Mouse (Mus musculus): ENCODE data around the gene Art5. TPM values are rescaled to one million over a fixed set of nuclear protein-coding genes. Genes with fewer than 3 reads are reported as not detected.
A peak's percentile ranks its signal among the peaks of the same experiment; 100 is the strongest.

Gene Art5
- polyA plus RNA-seq, 1 experiment from 2014 or later, result 1.3 TPM

- ATAC-seq (ENCODE audit: low read depth), result peak; percentile 80
- Histone ChIP-seq H3K4me1 (replicated peaks; ENCODE audit: control insufficient read depth, insufficient read depth, low read length) (peaks cover 17% of the 10 kb centered on the region), H3K9ac (ENCODE audit: low read length) (peak overlapping the region; percentile 58), H3K4me3 (ENCODE audit: low read length) (peak overlapping the region; percentile 40), H3K36me3 (ENCODE audit: control insufficient read depth, insufficient read depth, low read length) (no peaks in the 10 kb centered on the region), H3K9me3 (ENCODE audit: control insufficient read depth, low read length) (no peaks in the 10 kb centered on the region), H3K27ac (ENCODE audit: low read length) (no peak overlapping the region), H3K4me2 (ENCODE audit: low read depth, low read length) (peak overlapping the region; percentile 57), H3K27me3 (ENCODE audit: control insufficient read depth, insufficient read depth, low read depth, low read length) (no peaks in the 10 kb centered on the region)
- WGBS, result 4% methylated on average over 30 of the region's 30 CpGs
These were observed 9.3 kb downstream of the Art5 start for GRCm38 (mm10) chr7:102099760-102100661.

GRCm38 (mm10) chr7:102087336-102087735 lies 22.0 kb downstream of the Art5 start:
- peaks cover 9% of the 10 kb centered on the region for H3K36me3 ChIP-seq (ENCODE audit: control insufficient read depth, insufficient read depth, low read length)
- 82% methylated on average over 4 of the region's 4 CpGs for WGBS
- H3K9me3 ChIP-seq (ENCODE audit: control insufficient read depth, low read length), result no peaks in the 10 kb centered on the region
- no peak overlapping the region for H3K27ac ChIP-seq (ENCODE audit: low read length)
- no peak overlapping the region for H3K4me3 ChIP-seq (ENCODE audit: low read length)
- no peak overlapping the region for H3K9ac ChIP-seq (ENCODE audit: low read length)
- ATAC-seq (ENCODE audit: low read depth), result no peak
- no peaks in the 10 kb centered on the region for H3K4me1 ChIP-seq (replicated peaks; ENCODE audit: control insufficient read depth, insufficient read depth, low read length)
- no peak overlapping the region for H3K4me2 ChIP-seq (ENCODE audit: low read depth, low read length)
- H3K27me3 ChIP-seq (ENCODE audit: control insufficient read depth, insufficient read depth, low read depth, low read length), result no peaks in the 10 kb centered on the region

- no peak overlapping the region for H3K4me2 ChIP-seq (ENCODE audit: low read depth, low read length)
- no peak overlapping the region for H3K9ac ChIP-seq (ENCODE audit: low read length)
- no peak for ATAC-seq (ENCODE audit: low read depth)
- peaks cover 20% of the 10 kb centered on the region for H3K36me3 ChIP-seq (ENCODE audit: control insufficient read depth, insufficient read depth, low read length)
- no peak overlapping the region for H3K27ac ChIP-seq (ENCODE audit: low read length)
- WGBS, result 82% methylated on average over 26 of the region's 26 CpGs
- no peak overlapping the region for H3K4me3 ChIP-seq (ENCODE audit: low read length)
- H3K4me1 ChIP-seq (replicated peaks; ENCODE audit: control insufficient read depth, insufficient read depth, low read length), result no peaks in the 10 kb centered on the region
- no peaks in the 10 kb centered on the region for H3K9me3 ChIP-seq (ENCODE audit: control insufficient read depth, low read length)
- H3K27me3 ChIP-seq (ENCODE audit: control insufficient read depth, insufficient read depth, low read depth, low read length), result no peaks in the 10 kb centered on the region
These were observed 25.1 kb downstream of the Art5 start for GRCm38 (mm10) chr7:102084041-102084696.

- H3K27ac ChIP-seq (ENCODE audit: low read length), result no peak within 1 kb of the TSS
- no peaks in the 10 kb centered on the region for H3K9me3 ChIP-seq (ENCODE audit: control insufficient read depth, low read length)
- H3K4me2 ChIP-seq (ENCODE audit: low read depth, low read length), result no peak within 1 kb of the TSS
- H3K4me3 ChIP-seq (ENCODE audit: low read length), result no peak within 1 kb of the TSS
- 87% methylated on average over 5 of the region's 5 CpGs for WGBS
- no peaks in the 10 kb centered on the region for H3K4me1 ChIP-seq (replicated peaks; ENCODE audit: control insufficient read depth, insufficient read depth, low read length)
- no peaks in the 10 kb centered on the region for H3K27me3 ChIP-seq (ENCODE audit: control insufficient read depth, insufficient read depth, low read depth, low read length)
- H3K36me3 ChIP-seq (ENCODE audit: control insufficient read depth, insufficient read depth, low read length), result peaks cover 27% of the 10 kb centered on the region
- H3K9ac ChIP-seq (ENCODE audit: low read length), result no peak within 1 kb of the TSS
- no peak for ATAC-seq (ENCODE audit: low read depth)
These were observed 26.5 kb downstream of the Art5 start, which contains the start of gene Trpc2 for GRCm38 (mm10) chr7:102082816-102083215. Gene Trpc2 (plus strand): TSS chr7:102083116.

- H3K9me3 ChIP-seq (ENCODE audit: control insufficient read depth, low read length), result no peaks in the 10 kb centered on the region
- H3K27ac ChIP-seq (ENCODE audit: low read length), result no peak overlapping the region
- H3K4me1 ChIP-seq (replicated peaks; ENCODE audit: control insufficient read depth, insufficient read depth, low read length), result no peaks in the 10 kb centered on the region
- H3K27me3 ChIP-seq (ENCODE audit: control insufficient read depth, insufficient read depth, low read depth, low read length), result no peaks in the 10 kb centered on the region
- no peak overlapping the region for H3K4me3 ChIP-seq (ENCODE audit: low read length)
- peaks cover 32% of the 10 kb centered on the region for H3K36me3 ChIP-seq (ENCODE audit: control insufficient read depth, insufficient read depth, low read length)
- H3K4me2 ChIP-seq (ENCODE audit: low read depth, low read length), result no peak overlapping the region
- H3K9ac ChIP-seq (ENCODE audit: low read length), result no peak overlapping the region
- ATAC-seq (ENCODE audit: low read depth), result no peak
- WGBS, result 93% methylated on average over 5 of the region's 5 CpGs
These were observed 27.5 kb downstream of the Art5 start for GRCm38 (mm10) chr7:102081784-102082183.

- Histone ChIP-seq H3K9me3 (ENCODE audit: control insufficient read depth, low read length) (no peaks in the 10 kb centered on the region), H3K9ac (ENCODE audit: low read length) (no peak overlapping the region), H3K27ac (ENCODE audit: low read length) (no peak overlapping the region), H3K27me3 (ENCODE audit: control insufficient read depth, insufficient read depth, low read depth, low read length) (no peaks in the 10 kb centered on the region), H3K36me3 (ENCODE audit: control insufficient read depth, insufficient read depth, low read length) (peaks cover 40% of the 10 kb centered on the region), H3K4me2 (ENCODE audit: low read depth, low read length) (no peak overlapping the region), H3K4me1 (replicated peaks; ENCODE audit: control insufficient read depth, insufficient read depth, low read length) (no peaks in the 10 kb centered on the region), H3K4me3 (ENCODE audit: low read length) (no peak overlapping the region)
- WGBS, result 76% methylated on average over 8 of the region's 8 CpGs
- no peak for ATAC-seq (ENCODE audit: low read depth)
These were observed 29.0 kb downstream of the Art5 start for GRCm38 (mm10) chr7:102080311-102080710.

- no peak for ATAC-seq (ENCODE audit: low read depth)
- 73% methylated on average over 7 of the region's 7 CpGs for WGBS
These were observed 30.8 kb downstream of the Art5 start for GRCm38 (mm10) chr7:102078517-102078916.

GRCm38 (mm10) chr7:102076714-102077296 lies 32.5 kb downstream of the Art5 start:
- no peaks in the 10 kb centered on the region for H3K4me1 ChIP-seq (replicated peaks; ENCODE audit: control insufficient read depth, insufficient read depth, low read length)
- no peak overlapping the region for H3K4me2 ChIP-seq (ENCODE audit: low read depth, low read length)
- peaks cover 39% of the 10 kb centered on the region for H3K36me3 ChIP-seq (ENCODE audit: control insufficient read depth, insufficient read depth, low read length)
- H3K27ac ChIP-seq (ENCODE audit: low read length), result no peak overlapping the region
- no peak overlapping the region for H3K9ac ChIP-seq (ENCODE audit: low read length)
- 81% methylated on average over 7 of the region's 7 CpGs for WGBS
- H3K4me3 ChIP-seq (ENCODE audit: low read length), result no peak overlapping the region
- H3K27me3 ChIP-seq (ENCODE audit: control insufficient read depth, insufficient read depth, low read depth, low read length), result no peaks in the 10 kb centered on the region
- H3K9me3 ChIP-seq (ENCODE audit: control insufficient read depth, low read length), result no peaks in the 10 kb centered on the region
- ATAC-seq (ENCODE audit: low read depth), result no peak

More at GRCm38 (mm10) chr7:102078517-102078916, 30.8 kb downstream of the Art5 start:
- Histone ChIP-seq H3K36me3 (ENCODE audit: control insufficient read depth, insufficient read depth, low read length) (peaks cover 42% of the 10 kb centered on the region), H3K4me1 (replicated peaks; ENCODE audit: control insufficient read depth, insufficient read depth, low read length) (no peaks in the 10 kb centered on the region), H3K27me3 (ENCODE audit: control insufficient read depth, insufficient read depth, low read depth, low read length) (no peaks in the 10 kb centered on the region), H3K4me3 (ENCODE audit: low read length) (no peak overlapping the region), H3K9me3 (ENCODE audit: control insufficient read depth, low read length) (no peaks in the 10 kb centered on the region), H3K9ac (ENCODE audit: low read length) (no peak overlapping the region), H3K27ac (ENCODE audit: low read length) (no peak overlapping the region), H3K4me2 (ENCODE audit: low read depth, low read length) (no peak overlapping the region)

- Histone ChIP-seq H3K4me2 (ENCODE audit: low read depth, low read length) (peak overlapping the region; percentile 58), H3K4me3 (ENCODE audit: low read length) (peak overlapping the region; percentile 78), H3K9ac (ENCODE audit: low read length) (peak overlapping the region; percentile 77), H3K27ac (ENCODE audit: low read length) (no peak overlapping the region; the same call in 1 of the 2 replicates), H3K27me3 (ENCODE audit: control insufficient read depth, insufficient read depth, low read depth, low read length) (no peaks in the 10 kb centered on the region), H3K9me3 (ENCODE audit: control insufficient read depth, low read length) (no peaks in the 10 kb centered on the region), H3K36me3 (ENCODE audit: control insufficient read depth, insufficient read depth, low read length) (peaks cover 5% of the 10 kb centered on the region; the same call in 1 of the 2 replicates), H3K4me1 (replicated peaks; ENCODE audit: control insufficient read depth, insufficient read depth, low read length) (peaks cover 18% of the 10 kb centered on the region)
- ATAC-seq (ENCODE audit: low read depth), result no peak
- WGBS, result 53% methylated on average over 6 of the region's 6 CpGs
These were observed 42.9 kb downstream of the Art5 start for GRCm38 (mm10) chr7:102066363-102066762.

All from lung, embryonic 16.5 days (tissue).